Mouse (Mus musculus) inflammation-experienced regulatory T-cells, adult 6 months (primary cell): ENCODE results near the gene Mpig6b. TPM values are rescaled to one million over a fixed set of nuclear protein-coding genes. Genes with fewer than 3 reads are reported as not detected.
A peak's percentile ranks its signal among the peaks of the same experiment; 100 is the strongest.

Experiments used
- ATAC-seq: one replicate; pipeline ENCODE4 v1.8.0; 2017
- polyA plus RNA-seq, 3 experiments: library from polyadenylated mRNA; unstranded; fragments of 100-300 nt; shearing (Covaris generic); gene quantifications; one replicate each; pipeline ENCODE4 v1.2.1; 2017

Gene Mpig6b
- polyA plus RNA-seq, 3 experiments from 2014 or later, result not detected

GRCm38 (mm10) chr17:35058911-35059892 lies 6.8 kb downstream of the Mpig6b start, which contains the start of gene Ddah2:
Gene Ddah2, plus strand, starts transcription at chr17:35059035.
- peak; percentile 87 for ATAC-seq

- ATAC-seq, result no peak
Measured at GRCm38 (mm10) chr17:35058316-35058715, 7.7 kb downstream of the Mpig6b start.

GRCm38 (mm10) chr17:35057090-35057489 lies 8.9 kb downstream of the Mpig6b start:
- no peak for ATAC-seq

GRCm38 (mm10) chr17:35055691-35056495 lies 10.1 kb downstream of the Mpig6b start:
- no peak for ATAC-seq

GRCm38 (mm10) chr17:35052271-35052798 lies 13.6 kb downstream of the Mpig6b start:
- ATAC-seq, result no peak

GRCm38 (mm10) chr17:35051156-35052086 lies 14.6 kb downstream of the Mpig6b start:
- peak; percentile 82 for ATAC-seq

- no peak for ATAC-seq
Measured at GRCm38 (mm10) chr17:35050126-35050750, 15.7 kb downstream of the Mpig6b start.

- ATAC-seq, result no peak
Measured at GRCm38 (mm10) chr17:35049561-35050016, 16.4 kb downstream of the Mpig6b start, which contains the start of gene Clic1. Gene Clic1, plus strand, starts transcription at chr17:35049966.

GRCm38 (mm10) chr17:35048932-35049440 lies 17.0 kb downstream of the Mpig6b start:
- ATAC-seq, result no peak

- ATAC-seq, result peak; percentile 18
Measured at GRCm38 (mm10) chr17:35048149-35048931, 17.6 kb downstream of the Mpig6b start.

GRCm38 (mm10) chr17:35047688-35048087 lies 18.3 kb downstream of the Mpig6b start:
- no peak for ATAC-seq

- peak; percentile 87 for ATAC-seq
Measured at GRCm38 (mm10) chr17:35046681-35047455, 19.1 kb downstream of the Mpig6b start, which contains the start of gene Msh5. Gene Msh5, minus strand, starts transcription at chr17:35046745.

- ATAC-seq, result no peak
Measured at GRCm38 (mm10) chr17:35045807-35046680, 19.9 kb downstream of the Mpig6b start.

- no peak for ATAC-seq
Measured at GRCm38 (mm10) chr17:35044904-35045806, 20.8 kb downstream of the Mpig6b start.

- ATAC-seq, result no peak
Measured at GRCm38 (mm10) chr17:35043794-35044193, 22.2 kb downstream of the Mpig6b start.

GRCm38 (mm10) chr17:35039121-35039873 lies 26.7 kb downstream of the Mpig6b start:
- ATAC-seq, result no peak
